Mouse (Mus musculus): ENCODE data around the gene Tab2. TPM values are rescaled to one million over a fixed set of nuclear protein-coding genes. Genes with fewer than 3 reads are reported as not detected.
"Not testable (repeated sequence)": the region's sequence is repeated elsewhere in the genome, so short reads cannot be mapped to it uniquely, and the experiment has no call there.

The Tab2 gene
- total RNA-seq, 2 experiments from 2014 or later, result 51.8 to 200 TPM

GRCm38 (mm10) chr10:7900719-7901627 lies 55.1 kb downstream of the Tab2 start:
- no peak for ATAC-seq (replicated peaks; ENCODE audit: poor library complexity)

- ATAC-seq (replicated peaks; ENCODE audit: poor library complexity), result peak; percentile 85
Measured at GRCm38 (mm10) chr10:7888256-7888868, 67.7 kb downstream of the Tab2 start.

GRCm38 (mm10) chr10:7883524-7883923 lies 72.5 kb downstream of the Tab2 start:
- peak; percentile 97 for ATAC-seq (replicated peaks; ENCODE audit: poor library complexity)

- no peak for ATAC-seq (replicated peaks; ENCODE audit: poor library complexity)
Measured at GRCm38 (mm10) chr10:7881971-7882370, 74.1 kb downstream of the Tab2 start.

GRCm38 (mm10) chr10:7880283-7880682 lies 75.7 kb downstream of the Tab2 start:
- ATAC-seq (replicated peaks; ENCODE audit: poor library complexity), result not testable (repeated sequence)

GRCm38 (mm10) chr10:7874194-7874593 lies 81.8 kb downstream of the Tab2 start:
- ATAC-seq (replicated peaks; ENCODE audit: poor library complexity), result no peak

GRCm38 (mm10) chr10:7871381-7872020 lies 84.5 kb downstream of the Tab2 start:
- no peak for ATAC-seq (replicated peaks; ENCODE audit: poor library complexity)

- ATAC-seq (replicated peaks; ENCODE audit: poor library complexity), result peak; percentile 80
Measured at GRCm38 (mm10) chr10:7870571-7871315, 85.3 kb downstream of the Tab2 start.

GRCm38 (mm10) chr10:7869746-7870145 lies 86.3 kb downstream of the Tab2 start:
- no peak for ATAC-seq (replicated peaks; ENCODE audit: poor library complexity)

- no peak for ATAC-seq (replicated peaks; ENCODE audit: poor library complexity)
Measured at GRCm38 (mm10) chr10:7867666-7868030, 88.4 kb downstream of the Tab2 start.

- ATAC-seq (replicated peaks; ENCODE audit: poor library complexity), result no peak
Measured at GRCm38 (mm10) chr10:7866762-7867665, 89.0 kb downstream of the Tab2 start.

- ATAC-seq (replicated peaks; ENCODE audit: poor library complexity), result no peak
Measured at GRCm38 (mm10) chr10:7864806-7865205, 91.2 kb downstream of the Tab2 start.

GRCm38 (mm10) chr10:7864184-7864583 lies 91.8 kb downstream of the Tab2 start:
- no peak for ATAC-seq (replicated peaks; ENCODE audit: poor library complexity)

GRCm38 (mm10) chr10:7863411-7863810 lies 92.6 kb downstream of the Tab2 start:
- ATAC-seq (replicated peaks; ENCODE audit: poor library complexity), result no peak

- no peak for ATAC-seq (replicated peaks; ENCODE audit: poor library complexity)
Measured at GRCm38 (mm10) chr10:7861937-7862657, 93.9 kb downstream of the Tab2 start.

GRCm38 (mm10) chr10:7861259-7861936 lies 94.6 kb downstream of the Tab2 start:
- ATAC-seq (replicated peaks; ENCODE audit: poor library complexity), result no peak

- ATAC-seq (replicated peaks; ENCODE audit: poor library complexity), result no peak
Measured at GRCm38 (mm10) chr10:7860494-7860893, 95.5 kb downstream of the Tab2 start.

Measured in megakaryocyte progenitor cell, adult 5-6 weeks (primary cell).